Mouse (Mus musculus): Measurements from ENCODE around the gene Uspl1. TPM values are rescaled to one million over a fixed set of nuclear protein-coding genes. Genes with fewer than 3 reads are reported as not detected.

Uspl1 gene
- total RNA-seq, 2 experiments from 2014 or later, result 29.1 to 30.9 TPM

DNA sequence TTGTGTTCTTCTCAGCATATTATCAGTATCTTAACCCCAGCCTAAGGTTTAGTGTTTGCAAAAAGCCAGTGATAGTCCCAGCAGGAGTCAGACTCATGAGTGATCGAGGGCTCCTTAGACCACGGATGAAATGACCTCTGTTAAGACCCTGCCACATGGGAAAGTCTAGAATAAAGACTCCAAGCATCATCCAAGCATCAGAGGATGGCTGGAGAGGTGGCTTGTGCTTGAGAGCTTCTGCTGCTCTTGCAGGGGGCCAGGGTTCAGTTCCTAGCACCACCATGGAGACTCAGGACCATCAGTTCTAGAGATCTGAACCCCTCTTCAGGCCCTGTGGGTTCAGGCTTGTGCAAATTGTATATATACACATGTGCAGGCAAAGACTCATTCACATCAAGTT is 16.1 kb upstream of the Uspl1 start:
- no peak for DNase-seq

DNA sequence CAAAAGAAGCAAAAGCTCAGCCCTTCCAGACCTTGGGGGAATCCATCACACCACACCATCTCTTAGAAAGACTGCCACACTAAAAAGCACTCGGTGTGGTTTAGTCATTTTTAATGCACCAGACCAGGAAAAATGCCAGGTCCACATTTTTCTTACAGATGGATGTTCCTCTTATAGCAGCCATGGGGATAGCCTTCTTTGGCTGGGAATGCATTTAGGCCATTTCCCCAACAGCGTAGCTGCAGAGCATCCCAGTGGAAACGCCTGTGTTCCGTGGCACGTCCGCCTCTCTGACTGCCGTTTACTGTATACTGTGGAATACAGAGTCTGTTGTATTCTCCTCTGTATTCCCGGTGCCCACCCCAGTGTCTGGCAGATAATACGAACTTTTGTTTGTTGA is 15.3 kb upstream of the Uspl1 start:
- no peak for DNase-seq

DNA sequence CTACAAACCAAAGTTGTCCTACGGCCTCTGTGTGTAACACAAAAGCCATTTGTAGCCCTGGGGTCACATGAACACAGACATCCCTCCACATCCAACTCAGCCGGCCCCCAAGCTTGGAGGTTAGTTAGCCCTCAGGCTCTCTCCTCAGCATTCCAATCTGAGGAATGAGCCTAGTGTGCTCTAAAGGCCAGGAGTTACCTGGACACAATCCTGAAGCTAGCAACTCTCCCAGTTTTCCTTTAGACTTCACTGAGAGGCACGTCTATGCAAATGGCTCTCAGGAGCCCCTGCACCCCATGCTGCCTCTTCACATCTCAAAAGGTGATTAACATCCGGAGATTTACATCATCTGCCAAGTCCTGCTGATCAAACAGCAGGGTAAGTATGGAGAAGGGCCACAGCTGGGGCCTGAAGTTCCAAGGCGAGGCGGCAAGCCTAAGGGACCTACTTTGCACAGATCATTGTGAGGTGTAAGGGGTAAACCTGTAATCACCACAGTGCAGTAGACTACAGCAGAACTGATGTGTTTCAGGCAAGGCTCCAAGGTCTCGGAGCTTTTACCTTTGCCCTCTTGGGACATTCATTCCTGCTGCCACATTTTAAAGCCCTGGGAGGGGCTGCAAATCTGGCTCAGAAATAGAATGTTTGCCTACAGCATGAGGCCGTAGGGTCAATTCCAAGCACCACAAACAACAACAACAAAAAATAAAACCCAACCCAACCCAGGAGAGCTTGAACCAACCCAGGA is 13.1 kb upstream of the Uspl1 start:
- no peak for DNase-seq

DNA sequence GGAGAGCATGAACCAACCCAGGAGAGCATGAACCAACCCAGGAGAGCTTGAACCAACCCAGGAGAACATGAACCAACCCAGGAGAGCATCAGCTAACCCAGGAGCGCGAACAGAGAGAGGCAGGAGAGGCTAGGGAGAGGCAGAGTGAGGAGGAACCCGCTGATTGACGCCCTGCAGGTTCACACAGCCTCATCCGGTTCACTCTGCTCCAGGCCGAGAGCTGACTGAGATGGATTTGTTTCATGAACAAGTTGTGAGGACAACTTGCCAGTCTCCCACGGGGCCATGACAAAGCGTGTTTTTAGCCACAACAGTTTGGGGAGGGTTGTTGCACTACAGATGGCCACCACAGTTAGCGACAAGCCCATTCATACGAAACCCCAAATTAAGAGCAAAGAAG is 11.9 kb upstream of the Uspl1 start:
- DNase-seq, result no peak

- DNase-seq, result no peak
These were observed 9.6 kb upstream of the Uspl1 start for GRCm38 (mm10) chr5:149174527-149174926.

DNA sequence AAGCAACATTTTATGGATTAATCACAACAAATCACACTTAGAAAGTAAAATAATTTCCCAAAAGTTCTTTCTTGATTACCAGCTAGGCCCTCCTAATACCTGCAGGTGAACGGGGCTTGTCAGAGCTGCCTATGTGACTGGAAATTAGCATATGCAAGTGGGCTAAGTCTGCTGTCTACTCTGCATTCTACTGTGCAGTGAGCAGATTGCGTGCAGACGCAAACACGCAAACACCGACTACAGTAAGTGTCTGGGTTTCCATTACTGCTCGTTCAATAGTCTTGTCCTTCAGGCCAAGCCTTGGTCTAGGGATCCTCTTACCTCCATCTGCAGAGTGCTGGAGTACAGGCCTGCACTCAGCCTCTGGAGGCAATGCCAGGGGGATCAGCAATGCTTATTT is 8.4 kb upstream of the Uspl1 start:
- no peak for DNase-seq

- no peak for DNase-seq
These were observed 6.1 kb upstream of the Uspl1 start for GRCm38 (mm10) chr5:149178095-149178494.

DNA sequence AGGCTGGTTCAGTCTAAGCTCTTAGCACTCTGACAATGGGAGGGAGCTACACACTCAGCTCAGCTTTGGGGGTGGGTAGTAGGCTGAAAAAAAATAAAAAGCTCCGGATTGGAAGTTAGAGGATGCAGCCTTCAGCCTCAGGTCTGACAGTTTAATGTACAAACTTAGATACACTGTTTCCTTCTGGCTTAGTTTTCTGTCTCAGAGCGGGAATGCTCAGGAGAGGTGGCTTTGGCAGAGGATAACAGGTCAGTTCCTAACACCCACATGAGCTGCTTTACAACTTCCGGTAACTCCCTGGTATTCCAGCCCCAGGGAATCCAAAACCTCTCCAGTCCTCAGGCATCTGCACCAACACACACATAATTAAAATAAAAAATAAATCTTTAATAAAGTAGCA is 4.3 kb upstream of the Uspl1 start:
- no peak for DNase-seq

DNA sequence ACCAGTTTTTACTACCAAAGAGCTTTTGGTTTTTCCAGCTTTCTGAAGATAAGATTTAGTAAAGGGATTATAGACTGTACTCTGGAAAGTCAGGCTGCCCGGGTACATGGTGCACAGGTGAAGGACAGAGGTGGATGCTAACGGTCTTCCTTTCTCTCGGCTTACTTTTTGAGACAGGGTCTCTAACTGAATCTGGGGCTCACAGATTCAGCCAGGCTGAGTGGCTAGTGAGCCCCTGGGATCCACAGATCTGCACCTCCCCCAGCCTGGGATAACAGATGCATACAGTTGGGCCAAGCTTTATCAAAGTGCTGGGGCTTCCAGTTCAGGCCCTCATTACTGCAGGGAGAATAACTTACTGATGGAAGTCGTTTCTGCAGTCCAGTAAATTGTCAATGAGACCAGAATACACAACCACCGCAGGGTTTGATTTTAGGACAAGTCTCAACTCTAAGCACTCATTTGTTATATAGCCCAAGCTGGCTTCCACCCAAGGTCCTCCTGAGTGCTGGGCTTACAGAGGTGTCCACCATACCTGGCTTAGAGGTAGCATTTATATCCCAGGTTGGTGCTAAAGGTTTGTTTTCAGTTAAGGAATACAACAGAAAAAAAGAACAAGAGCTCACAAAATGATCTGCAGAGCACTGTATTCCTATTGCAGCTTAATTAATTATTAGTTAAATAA is 1.8 kb upstream of the Uspl1 start:
- no peak for DNase-seq

- DNase-seq, result no peak
These were observed 1.0 kb upstream of the Uspl1 start for GRCm38 (mm10) chr5:149183122-149183521.

DNA sequence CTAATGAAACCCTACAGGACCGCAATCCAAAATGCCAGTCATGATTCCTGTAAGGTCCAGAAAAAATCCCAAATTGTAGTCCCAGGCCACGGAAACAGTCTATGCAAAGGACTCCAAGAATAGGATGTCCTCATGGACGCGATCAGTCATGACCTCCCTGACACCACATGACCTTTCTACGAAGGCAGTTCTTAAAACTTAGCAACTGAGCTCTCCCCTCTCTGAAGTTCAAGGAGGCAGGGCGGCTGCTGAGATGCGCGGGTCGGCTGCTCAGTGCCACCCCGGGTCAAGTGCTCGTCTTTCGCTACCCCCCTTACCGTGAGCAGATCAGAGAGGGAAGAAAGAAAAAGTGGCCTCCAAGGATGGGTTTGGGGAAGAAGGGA is 438 bp upstream of the Uspl1 start:
- DNase-seq, result no peak

DNA sequence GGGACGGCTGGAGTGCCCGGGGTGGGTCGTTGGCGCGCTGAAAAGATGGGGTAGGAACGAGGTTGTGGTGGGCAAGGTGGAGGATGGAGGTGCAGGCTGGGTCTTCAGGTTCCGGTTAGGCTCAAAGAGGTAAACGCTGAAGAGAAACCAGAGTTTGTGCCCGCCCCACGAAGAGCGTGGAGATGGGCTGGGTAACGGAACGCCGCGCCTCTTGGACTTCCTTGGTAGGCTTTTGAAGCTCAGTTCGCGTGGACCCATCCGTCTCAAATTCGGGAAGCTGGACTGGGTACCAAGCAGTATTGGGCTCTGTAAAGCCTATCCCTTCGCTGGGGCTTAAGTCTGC is 665 bp downstream of the Uspl1 start:
- DNase-seq, result peak; percentile 66

DNA sequence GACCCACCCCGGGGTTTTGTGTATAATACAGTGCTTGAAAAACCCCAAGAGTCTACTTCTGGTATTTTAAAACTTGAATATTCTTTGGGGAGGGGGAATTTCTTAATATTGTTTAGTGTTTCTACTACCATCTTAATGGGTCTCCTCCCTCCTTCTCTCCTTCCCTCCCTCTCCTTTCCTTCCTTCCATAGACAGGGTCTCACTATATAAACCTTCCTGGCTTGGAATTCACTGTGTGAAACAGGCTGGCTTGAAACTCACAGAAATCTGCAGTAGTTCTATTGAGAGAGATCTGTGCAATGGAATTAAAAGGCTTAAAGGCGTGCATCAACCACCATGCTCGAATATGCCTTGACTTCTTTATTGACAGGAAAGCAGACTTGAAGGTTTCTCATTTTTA is 1.7 kb downstream of the Uspl1 start:
- DNase-seq, result no peak

GRCm38 (mm10) chr5:149190160-149190559 is 6.0 kb downstream of the Uspl1 start:
- DNase-seq, result no peak

- no peak for DNase-seq
These were observed 12.5 kb downstream of the Uspl1 start for GRCm38 (mm10) chr5:149196611-149197010.

DNA sequence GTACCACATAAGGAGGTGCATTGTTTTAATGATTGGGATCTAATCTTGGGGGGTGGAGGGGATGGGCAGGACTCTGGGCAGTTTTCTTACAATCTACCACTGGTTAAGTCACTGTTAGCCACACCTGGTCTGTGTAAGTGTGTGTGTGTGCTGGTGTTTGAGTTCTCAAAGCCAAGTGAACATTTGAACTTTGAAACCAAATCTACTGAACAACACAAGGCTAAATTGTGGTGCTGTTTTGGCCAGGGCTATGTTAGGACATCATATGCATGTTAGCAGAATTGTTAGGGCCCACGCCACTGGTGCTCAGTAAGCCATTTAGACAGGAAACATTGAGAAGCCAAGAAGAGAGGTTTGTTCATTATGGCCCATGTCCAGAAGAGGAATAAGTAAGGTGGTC is 14.6 kb downstream of the Uspl1 start:
- DNase-seq, result no peak

DNA sequence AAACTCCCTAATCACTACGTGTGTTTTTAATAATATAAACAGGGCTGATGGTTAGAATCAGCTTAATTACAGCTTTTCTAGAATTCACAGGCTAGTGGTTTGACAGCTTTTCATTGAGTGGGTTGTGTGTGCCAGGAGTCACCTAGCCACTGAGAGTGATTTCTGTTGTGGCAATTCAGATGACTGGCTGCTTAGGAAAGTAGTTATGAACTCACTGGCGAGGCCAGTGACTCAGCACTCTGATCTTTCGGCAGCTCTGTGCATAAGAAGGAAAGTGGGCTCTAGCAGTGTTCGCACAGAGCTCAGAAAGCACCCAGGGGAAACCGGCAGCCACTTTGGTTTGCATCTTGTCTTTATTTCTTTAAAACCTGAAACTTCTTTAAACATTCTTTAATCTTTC is 18.8 kb downstream of the Uspl1 start:
- DNase-seq, result peak; percentile 45

DNA sequence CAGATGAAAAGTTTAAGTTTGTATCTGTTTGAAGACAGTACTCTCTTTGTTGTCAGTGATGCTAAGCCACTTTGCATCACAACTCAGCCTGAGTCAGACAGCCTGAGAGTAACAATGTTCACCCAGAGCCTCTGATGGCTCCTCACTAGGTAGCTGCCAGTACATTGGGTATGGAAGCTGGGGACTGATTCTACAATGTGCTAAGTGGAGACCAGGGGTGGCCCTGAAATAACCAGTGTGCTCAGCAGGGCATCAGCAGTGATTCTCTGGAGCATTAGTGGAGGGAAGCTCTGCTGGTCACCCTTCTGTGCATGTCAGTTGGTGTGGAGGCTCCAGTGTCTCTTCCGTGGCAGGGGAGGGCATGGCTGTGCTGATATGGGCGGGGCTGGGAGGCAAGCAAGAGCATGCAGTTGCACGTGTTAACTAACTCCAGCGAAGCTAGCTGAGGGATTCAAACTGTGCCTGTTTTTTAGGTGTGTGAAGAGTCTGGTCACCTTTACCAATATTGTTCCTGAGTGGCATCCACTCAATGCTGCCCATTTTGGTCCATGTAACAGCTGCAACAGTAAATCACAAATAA is 19.7 kb downstream of the Uspl1 start:
- DNase-seq, result no peak

DNA sequence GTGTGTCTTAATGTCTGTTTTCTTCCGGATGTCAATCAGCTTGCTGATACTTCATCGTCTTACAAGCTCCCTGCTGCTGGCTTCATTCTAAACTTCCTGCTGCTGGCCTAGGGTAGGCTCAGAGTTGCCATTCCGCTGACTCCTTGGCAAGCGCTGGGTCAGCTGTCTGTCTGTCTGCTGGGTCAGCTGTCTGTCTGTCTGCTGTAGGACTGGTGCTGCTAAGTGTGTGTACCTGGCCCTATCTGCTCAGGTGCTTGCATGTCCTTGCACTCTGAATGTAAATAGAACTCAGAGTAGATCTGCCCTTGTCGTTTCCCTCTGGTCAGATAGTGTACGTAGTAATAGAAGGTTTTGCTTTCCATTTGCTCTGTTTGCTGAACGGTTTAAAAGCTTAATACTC is 20.7 kb downstream of the Uspl1 start:
- DNase-seq, result no peak

DNA sequence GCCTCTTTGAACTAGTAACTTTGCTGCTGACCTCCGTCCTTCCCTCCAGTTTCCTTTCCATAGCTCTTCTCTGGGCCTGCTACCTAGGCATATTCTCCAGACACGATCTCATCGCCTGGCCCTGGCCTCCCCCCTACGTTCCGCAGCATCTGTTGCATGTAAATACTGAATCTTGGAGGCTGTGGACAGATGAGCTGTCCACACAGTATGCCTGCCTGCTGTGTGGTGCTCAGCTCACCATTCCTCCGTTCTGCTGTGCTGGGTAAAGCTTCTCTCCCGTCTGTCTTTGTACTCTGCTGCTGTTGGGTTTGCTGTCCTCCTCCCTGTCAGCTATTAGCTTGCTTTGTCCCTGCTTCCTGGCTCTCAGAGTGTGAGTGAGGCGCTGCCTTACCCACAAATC is 21.1 kb downstream of the Uspl1 start:
- DNase-seq, result no peak

DNA sequence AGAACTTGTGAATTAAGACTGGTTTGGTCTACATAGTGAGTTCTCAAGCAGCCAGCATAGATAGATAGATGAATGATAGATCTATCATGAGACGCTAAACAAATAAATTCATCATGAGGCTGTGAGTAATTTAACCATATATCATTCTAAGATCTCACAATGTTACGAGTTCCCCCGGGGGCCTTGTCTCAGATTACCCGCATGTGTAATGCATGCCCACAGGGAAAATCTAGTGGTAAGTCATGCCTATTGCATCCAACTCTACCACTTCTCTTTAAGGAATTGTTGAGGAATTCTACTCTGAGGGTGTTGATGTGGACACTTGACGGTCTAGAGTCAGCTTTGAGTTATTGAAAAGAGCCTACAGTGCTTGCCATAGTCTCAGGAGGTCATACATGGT is 22.1 kb downstream of the Uspl1 start:
- no peak for DNase-seq

DNA sequence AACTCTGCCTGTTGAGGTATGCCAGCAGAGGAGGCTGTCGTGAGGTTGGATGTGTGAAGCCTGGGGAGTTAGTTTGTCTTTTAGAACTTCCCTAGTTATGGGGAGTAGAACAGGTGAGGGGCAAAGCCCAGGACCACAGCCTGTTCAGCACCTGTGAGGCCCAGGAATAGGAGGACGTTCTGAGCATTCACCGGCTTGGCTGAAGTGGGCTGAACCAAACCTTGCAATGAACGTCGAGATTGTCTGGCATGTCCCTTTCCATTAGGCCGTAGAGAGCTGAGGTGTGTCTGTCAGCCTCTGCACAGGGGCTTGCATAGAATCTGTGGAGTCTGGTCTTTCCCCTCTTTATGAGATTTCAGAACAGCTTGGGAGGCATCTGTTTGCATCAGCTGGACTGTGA is 23.5 kb downstream of the Uspl1 start:
- no peak for DNase-seq

- DNase-seq, result no peak
These were observed 24.6 kb downstream of the Uspl1 start for GRCm38 (mm10) chr5:149208776-149209175.

DNA sequence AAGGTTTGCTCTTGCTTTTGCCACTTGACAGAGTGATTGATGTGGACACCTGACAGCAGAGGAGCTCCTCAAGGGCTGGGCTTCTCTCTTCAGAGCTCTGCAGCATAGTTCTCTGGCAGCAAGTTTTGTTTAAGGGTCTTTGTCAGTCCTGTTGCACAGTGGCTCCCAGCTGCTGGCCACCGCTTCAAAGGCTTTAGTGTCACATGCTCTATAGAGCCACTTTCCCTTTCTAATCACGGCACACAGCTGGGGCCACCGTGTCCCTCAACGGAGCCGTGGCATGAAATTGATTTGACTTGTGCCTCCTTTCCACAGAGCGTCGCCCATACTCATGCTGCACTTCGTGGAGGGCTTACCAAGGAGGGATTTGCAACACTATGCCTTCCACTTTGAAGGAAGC is 25.2 kb downstream of the Uspl1 start:
- DNase-seq, result no peak

Measured in adrenal gland, postnatal 10 days (tissue).